Mouse (Mus musculus) megakaryocyte, embryonic 14.5 days (primary cell): Measurements from ENCODE around the gene Srm.

Source experiments
- FLI1 ChIP-seq: IDR thresholded peaks from 2 replicates; pipeline ENCODE4 v1.6.1; 2012; ENCODE audit warnings: low read length, inconsistent platforms, mixed read lengths
- GATA1 ChIP-seq: IDR thresholded peaks from 3 replicates; pipeline ENCODE4 v1.6.1; 2012; ENCODE audit warnings: mixed read lengths, low read length, inconsistent platforms, borderline replicate concordance

GRCm38 (mm10) chr4:148563595-148563994 lies 27.7 kb upstream of the Srm start:
- TF ChIP-seq GATA1, result no peak
- no peak for TF ChIP-seq FLI1
